Mouse (Mus musculus) cerebellum, adult 2 months (tissue): ENCODE measurements around the gene Tmem184b. TPM values are rescaled to one million over a fixed set of nuclear protein-coding genes. Genes with fewer than 3 reads are reported as not detected.

ENCODE experiments used
- DNase-seq, 2 experiments: peaks; one replicate each; pipeline ENCODE4 v3.0.0; 2021
- H3K27ac ChIP-seq: fragments of 200-500 bp; 2 replicates; pipeline ENCODE4 v1.5.1; 2012; ENCODE audit warnings: low read length, control low read depth, inconsistent platforms; ENCODE audit not compliant: insufficient read depth
- H3K27me3 ChIP-seq: fragments of 200-500 bp; 2 replicates; pipeline ENCODE4 v1.6.1; 2012; ENCODE audit warnings: inconsistent platforms, mild to moderate bottlenecking, low read length, moderate library complexity; ENCODE audit not compliant: control insufficient read depth, insufficient read depth
- H3K4me1 ChIP-seq: fragments of 200-500 bp; 2 replicates; pipeline ENCODE4 v1.6.1; 2011; ENCODE audit warnings: low read length; ENCODE audit not compliant: control insufficient read depth, insufficient read depth
- H3K4me3 ChIP-seq: fragments of 200-500 bp; replicated peaks from 2 replicates; pipeline ENCODE3; 2011; ENCODE audit warnings: mild to moderate bottlenecking, low read depth, low read length, control low read depth; ENCODE audit not compliant: insufficient read depth
- CTCF ChIP-seq: fragments of 200-500 bp; IDR thresholded peaks from 2 replicates; pipeline ENCODE4 v1.5.1; 2011; ENCODE audit warnings: low read depth, mild to moderate bottlenecking, control low read depth, low read length, moderate library complexity, borderline replicate concordance; ENCODE audit not compliant: insufficient read depth
- POLR2A ChIP-seq: fragments of 200-500 bp; IDR thresholded peaks from 2 replicates; pipeline ENCODE4 v1.6.1; 2011; ENCODE audit warnings: low read length, control low read depth, borderline replicate concordance; ENCODE audit not compliant: insufficient read depth
- WGBS: fragments of 180-500 bp; shearing (Covaris S2); methylation state at CpG from one replicate; pipeline ENCODE4 v1.1.7; 2018; 5-methylcytosine and 5-hydroxymethylcytosine counted together
- polyA plus RNA-seq: library from polyadenylated mRNA; depleted of rRNA; stranded (reverse); fragments of >200 nt; gene quantifications from 2 replicates; pipeline ENCODE4 v1.2.3, GENCODE M21; 2012

The Tmem184b gene
- polyA plus RNA-seq, 1 experiment, result 88.5 TPM

- 3% methylated on average over 11 of the region's 11 CpGs for WGBS
- no peaks in the 10 kb centered on the region for H3K27me3 ChIP-seq
- H3K4me1 ChIP-seq, result peaks cover 48% of the 10 kb centered on the region
- DNase-seq, result no peak
- H3K4me3 ChIP-seq, result peak overlapping the region; percentile 60
- TF ChIP-seq CTCF, result no peak
- no peak for TF ChIP-seq POLR2A
- H3K27ac ChIP-seq, result peak overlapping the region; percentile 92; the same call in 1 of the 2 replicates
Observed at GRCm38 (mm10) chr15:79440651-79441330, 37.4 kb upstream of the Tmem184b start.

GRCm38 (mm10) chr15:79440223-79440622, 36.9 kb upstream of the Tmem184b start:
- no peak overlapping the region for H3K27ac ChIP-seq
- peaks cover 53% of the 10 kb centered on the region for H3K4me1 ChIP-seq
- H3K4me3 ChIP-seq, result peak overlapping the region; percentile 60
- TF ChIP-seq POLR2A (no peak), CTCF (no peak)
- no peaks in the 10 kb centered on the region for H3K27me3 ChIP-seq
- 6% methylated on average over 4 of the region's 4 CpGs for WGBS
- DNase-seq, result peak; percentile 68

GRCm38 (mm10) chr15:79439386-79439785, 36.0 kb upstream of the Tmem184b start:
- WGBS, result 89% methylated on average over 4 of the region's 4 CpGs
- Histone ChIP-seq H3K27me3 (no peaks in the 10 kb centered on the region), H3K4me1 (peaks cover 62% of the 10 kb centered on the region), H3K27ac (no peak overlapping the region), H3K4me3 (no peak overlapping the region)
- TF ChIP-seq CTCF (no peak), POLR2A (no peak)
- no peak for DNase-seq

- 70% methylated on average over 8 of the region's 8 CpGs for WGBS
- Histone ChIP-seq H3K4me3 (no peak overlapping the region), H3K27me3 (no peaks in the 10 kb centered on the region), H3K27ac (no peak overlapping the region), H3K4me1 (peaks cover 62% of the 10 kb centered on the region)
- DNase-seq, result no peak
- TF ChIP-seq POLR2A (no peak), CTCF (no peak)
Observed at GRCm38 (mm10) chr15:79438816-79439215, 35.4 kb upstream of the Tmem184b start.

GRCm38 (mm10) chr15:79438209-79438810, 34.9 kb upstream of the Tmem184b start:
- Histone ChIP-seq H3K4me1 (peaks cover 62% of the 10 kb centered on the region), H3K27me3 (no peaks in the 10 kb centered on the region), H3K4me3 (no peak overlapping the region), H3K27ac (no peak overlapping the region)
- 73% methylated on average over 6 of the region's 6 CpGs for WGBS
- TF ChIP-seq CTCF, result no peak
- no peak for TF ChIP-seq POLR2A
- no peak for DNase-seq

- no peak for DNase-seq
- 90% methylated on average over 12 of the region's 12 CpGs for WGBS
- peaks cover 62% of the 10 kb centered on the region for H3K4me1 ChIP-seq
Observed at GRCm38 (mm10) chr15:79437541-79438208, 34.3 kb upstream of the Tmem184b start.

GRCm38 (mm10) chr15:79436481-79436921, 33.1 kb upstream of the Tmem184b start:
- Histone ChIP-seq H3K27me3 (no peaks in the 10 kb centered on the region), H3K4me1 (peaks cover 63% of the 10 kb centered on the region), H3K27ac (no peak overlapping the region), H3K4me3 (no peak overlapping the region)
- 5% methylated on average over 7 of the region's 7 CpGs for WGBS
- no peak for TF ChIP-seq CTCF
- no peak for TF ChIP-seq POLR2A
- peak; percentile 72 to 80 for DNase-seq

More at GRCm38 (mm10) chr15:79437541-79438208, 34.3 kb upstream of the Tmem184b start:
- no peak for TF ChIP-seq CTCF
- TF ChIP-seq POLR2A, result no peak
- Histone ChIP-seq H3K4me3 (no peak overlapping the region), H3K27ac (no peak overlapping the region), H3K27me3 (no peaks in the 10 kb centered on the region)
